Mouse (Mus musculus): ENCODE data around the gene Primpol. TPM values are rescaled to one million over a fixed set of nuclear protein-coding genes. Genes with fewer than 3 reads are reported as not detected.

Primpol gene
- polyA plus RNA-seq, 2 experiments = 10.1 to 16.8 TPM

DNA sequence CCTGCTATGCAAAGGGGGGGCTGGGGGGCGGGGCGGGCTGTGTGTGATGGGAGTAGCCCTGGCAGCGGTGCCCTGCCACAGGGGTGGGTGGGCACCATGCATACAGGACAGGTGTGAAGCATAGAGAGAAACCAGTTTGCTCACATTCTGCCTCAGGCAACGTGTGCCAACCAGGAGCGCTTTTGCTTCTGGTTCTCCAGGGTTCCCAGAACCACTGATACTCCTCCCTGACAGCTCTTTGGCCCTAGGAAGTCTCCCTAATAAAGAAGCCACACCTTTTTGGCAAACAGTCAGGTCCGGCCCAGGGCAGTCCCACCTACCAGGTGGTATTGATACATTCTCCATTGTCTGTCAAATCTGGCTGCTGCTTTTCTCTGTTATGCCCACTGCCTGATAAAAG is 73.3 kb downstream of the Primpol start:
- Histone ChIP-seq H3K4me2 (replicated peaks; ENCODE audit: low read depth, low read length, severe bottlenecking) (no peak overlapping the region), H3K27ac (replicated peaks; ENCODE audit: low read depth, low read length) (no peak overlapping the region), H3K27me3 (ENCODE audit: control insufficient read depth, insufficient read depth, low read length) (no peaks in the 10 kb centered on the region), H3K9me3 (ENCODE audit: control insufficient read depth, low read length) (no peaks in the 10 kb centered on the region), H3K36me3 (ENCODE audit: control insufficient read depth, insufficient read depth, low read length) (no peaks in the 10 kb centered on the region), H3K9ac (ENCODE audit: low read depth, low read length, severe bottlenecking) (no peak overlapping the region), H3K4me3 (replicated peaks; ENCODE audit: low read length) (no peak overlapping the region), H3K4me1 (ENCODE audit: control insufficient read depth, insufficient read depth, low read length) (peaks cover 13% of the 10 kb centered on the region)
- ATAC-seq (ENCODE audit: low FRiP score, low read depth) (no peak), DNase-seq (ENCODE audit: low spot score) (no peak)
- no peak for TF ChIP-seq POLR2A (IDR thresholded peaks at IDR 0.05; ENCODE audit: borderline replicate concordance, extremely low read depth, insufficient read depth, insufficient read length)
- WGBS = 66% methylated on average over 5 of the region's 6 CpGs

DNA sequence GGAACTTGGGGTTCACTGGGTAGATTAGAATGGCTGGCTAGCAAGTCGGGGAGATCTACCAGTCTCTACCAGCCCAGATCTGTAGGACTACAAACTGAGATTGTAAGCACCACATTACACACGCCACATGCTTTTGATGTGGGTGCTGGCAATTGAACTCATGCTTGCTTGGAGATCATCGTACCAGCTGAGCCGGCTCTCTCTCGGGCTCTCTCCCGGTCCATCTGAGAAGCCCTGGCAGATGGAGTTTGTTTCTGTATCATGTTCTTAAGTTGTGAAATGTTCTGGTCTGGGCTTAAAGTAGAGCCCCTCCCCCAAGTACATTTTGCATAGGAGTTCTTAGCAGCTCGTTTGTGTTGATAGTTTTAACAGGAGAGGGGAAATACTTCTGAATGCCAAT is 73.8 kb downstream of the Primpol start:
- DNase-seq (ENCODE audit: low spot score) (no peak), ATAC-seq (ENCODE audit: low FRiP score, low read depth) (no peak)
- WGBS = 64% methylated on average over 7 of the region's 7 CpGs
- no peaks in the 10 kb centered on the region for H3K9me3 ChIP-seq (ENCODE audit: control insufficient read depth, low read length)
- no peaks in the 10 kb centered on the region for H3K36me3 ChIP-seq (ENCODE audit: control insufficient read depth, insufficient read depth, low read length)
- no peak for TF ChIP-seq POLR2A (IDR thresholded peaks at IDR 0.05; ENCODE audit: borderline replicate concordance, extremely low read depth, insufficient read depth, insufficient read length)
- no peak overlapping the region for H3K4me2 ChIP-seq (replicated peaks; ENCODE audit: low read depth, low read length, severe bottlenecking)
- no peak overlapping the region for H3K27ac ChIP-seq (replicated peaks; ENCODE audit: low read depth, low read length)
- no peak overlapping the region for H3K9ac ChIP-seq (ENCODE audit: low read depth, low read length, severe bottlenecking)
- no peak overlapping the region for H3K4me3 ChIP-seq (replicated peaks; ENCODE audit: low read length)
- H3K4me1 ChIP-seq (ENCODE audit: control insufficient read depth, insufficient read depth, low read length) = peaks cover 13% of the 10 kb centered on the region
- H3K27me3 ChIP-seq (ENCODE audit: control insufficient read depth, insufficient read depth, low read length) = no peaks in the 10 kb centered on the region

DNA sequence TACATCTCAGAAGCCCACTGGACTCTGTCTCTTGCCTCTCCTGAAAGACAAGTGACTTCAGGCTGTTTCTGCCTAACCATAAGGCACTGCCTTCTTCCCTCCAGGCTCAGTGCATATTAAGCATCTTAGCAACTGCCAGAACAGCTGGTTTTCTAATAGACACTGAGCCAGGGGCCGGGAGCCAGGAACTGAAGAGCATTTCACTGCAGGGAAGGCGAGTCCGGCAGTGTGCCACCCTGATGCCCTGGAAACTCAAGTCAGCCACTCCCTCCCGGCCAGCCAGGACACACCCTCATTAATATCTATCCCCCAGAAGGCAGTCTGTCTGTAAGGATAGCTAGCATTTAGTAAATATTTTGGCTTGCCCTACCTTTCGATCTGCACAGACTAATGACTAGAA is 77.3 kb downstream of the Primpol start:
- Histone ChIP-seq H3K4me2 (replicated peaks; ENCODE audit: low read depth, low read length, severe bottlenecking) (no peak overlapping the region), H3K4me3 (replicated peaks; ENCODE audit: low read length) (no peak overlapping the region), H3K9ac (ENCODE audit: low read depth, low read length, severe bottlenecking) (no peak overlapping the region), H3K27ac (replicated peaks; ENCODE audit: low read depth, low read length) (peak overlapping the region; percentile 38; the same call in 1 of the 2 replicates), H3K9me3 (ENCODE audit: control insufficient read depth, low read length) (no peaks in the 10 kb centered on the region), H3K27me3 (ENCODE audit: control insufficient read depth, insufficient read depth, low read length) (no peaks in the 10 kb centered on the region), H3K4me1 (ENCODE audit: control insufficient read depth, insufficient read depth, low read length) (peaks cover 13% of the 10 kb centered on the region), H3K36me3 (ENCODE audit: control insufficient read depth, insufficient read depth, low read length) (no peaks in the 10 kb centered on the region)
- 34% methylated on average over 5 of the region's 5 CpGs for WGBS
- ATAC-seq (ENCODE audit: low FRiP score, low read depth) (peak; percentile 68), DNase-seq (ENCODE audit: low spot score) (peak; percentile 57)
- no peak for TF ChIP-seq POLR2A (IDR thresholded peaks at IDR 0.05; ENCODE audit: borderline replicate concordance, extremely low read depth, insufficient read depth, insufficient read length)

DNA sequence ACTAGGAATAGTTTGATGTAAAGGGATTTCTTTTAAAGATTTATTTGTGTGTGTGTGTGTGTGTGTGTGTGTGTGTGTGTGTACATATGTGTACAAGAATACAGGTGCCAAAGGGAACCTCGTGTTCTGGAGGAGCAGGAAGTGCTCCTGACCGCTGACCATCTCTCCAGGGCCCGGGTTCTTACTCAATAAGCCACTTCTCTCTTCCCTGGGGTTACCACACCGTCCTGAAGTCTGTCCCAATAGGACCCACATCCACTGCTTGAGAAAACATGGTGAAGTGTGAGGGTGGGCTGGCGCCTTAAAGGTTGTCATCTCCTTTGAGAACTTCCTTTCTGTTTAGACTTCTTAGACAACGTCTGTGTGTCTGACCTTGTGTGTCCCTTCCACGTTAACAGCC is 83.1 kb downstream of the Primpol start:
- Histone ChIP-seq H3K27me3 (ENCODE audit: control insufficient read depth, insufficient read depth, low read length) (no peaks in the 10 kb centered on the region), H3K4me3 (replicated peaks; ENCODE audit: low read length) (no peak overlapping the region), H3K9me3 (ENCODE audit: control insufficient read depth, low read length) (no peaks in the 10 kb centered on the region), H3K36me3 (ENCODE audit: control insufficient read depth, insufficient read depth, low read length) (peaks cover 8% of the 10 kb centered on the region), H3K4me2 (replicated peaks; ENCODE audit: low read depth, low read length, severe bottlenecking) (no peak overlapping the region), H3K4me1 (ENCODE audit: control insufficient read depth, insufficient read depth, low read length) (peaks cover 2% of the 10 kb centered on the region; the same call in 1 of the 2 replicates), H3K9ac (ENCODE audit: low read depth, low read length, severe bottlenecking) (no peak overlapping the region), H3K27ac (replicated peaks; ENCODE audit: low read depth, low read length) (no peak overlapping the region)
- 95% methylated on average over 7 of the region's 7 CpGs for WGBS
- no peak for ATAC-seq (ENCODE audit: low FRiP score, low read depth)
- TF ChIP-seq POLR2A (IDR thresholded peaks at IDR 0.05; ENCODE audit: borderline replicate concordance, extremely low read depth, insufficient read depth, insufficient read length) = no peak
- DNase-seq (ENCODE audit: low spot score) = no peak

DNA sequence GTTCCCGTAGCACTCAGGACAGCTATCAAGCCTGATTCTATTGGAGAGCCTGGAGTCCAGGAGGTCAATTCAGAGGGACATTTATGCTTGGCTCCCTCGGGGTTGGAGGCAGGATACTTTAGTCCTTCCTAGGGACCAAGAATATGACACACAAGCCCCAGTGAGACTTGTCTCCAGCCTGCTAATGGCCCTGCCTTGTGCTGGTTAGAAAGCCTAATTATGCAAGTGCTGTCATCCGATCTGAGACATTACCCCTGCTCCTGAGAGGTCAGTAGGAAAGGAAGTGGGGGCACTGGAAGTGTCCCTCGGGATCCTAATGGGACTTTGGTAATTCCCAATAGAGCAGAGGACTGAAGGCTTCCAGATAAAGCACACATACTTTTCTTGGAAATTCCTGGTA is 86.5 kb downstream of the Primpol start:
- H3K36me3 ChIP-seq (ENCODE audit: control insufficient read depth, insufficient read depth, low read length) = peaks cover 8% of the 10 kb centered on the region
- WGBS = 20% methylated on average over 4 of the region's 4 CpGs
- no peak overlapping the region for H3K9ac ChIP-seq (ENCODE audit: low read depth, low read length, severe bottlenecking)
- TF ChIP-seq POLR2A (IDR thresholded peaks at IDR 0.05; ENCODE audit: borderline replicate concordance, extremely low read depth, insufficient read depth, insufficient read length) = no peak
- ATAC-seq (ENCODE audit: low FRiP score, low read depth) (no peak), DNase-seq (ENCODE audit: low spot score) (no peak)
- H3K4me3 ChIP-seq (replicated peaks; ENCODE audit: low read length) = no peak overlapping the region
- H3K27ac ChIP-seq (replicated peaks; ENCODE audit: low read depth, low read length) = no peak overlapping the region
- no peak overlapping the region for H3K4me2 ChIP-seq (replicated peaks; ENCODE audit: low read depth, low read length, severe bottlenecking)
- H3K4me1 ChIP-seq (ENCODE audit: control insufficient read depth, insufficient read depth, low read length) = peaks cover 4% of the 10 kb centered on the region; the same call in 1 of the 2 replicates
- H3K27me3 ChIP-seq (ENCODE audit: control insufficient read depth, insufficient read depth, low read length) = no peaks in the 10 kb centered on the region
- no peaks in the 10 kb centered on the region for H3K9me3 ChIP-seq (ENCODE audit: control insufficient read depth, low read length)

DNA sequence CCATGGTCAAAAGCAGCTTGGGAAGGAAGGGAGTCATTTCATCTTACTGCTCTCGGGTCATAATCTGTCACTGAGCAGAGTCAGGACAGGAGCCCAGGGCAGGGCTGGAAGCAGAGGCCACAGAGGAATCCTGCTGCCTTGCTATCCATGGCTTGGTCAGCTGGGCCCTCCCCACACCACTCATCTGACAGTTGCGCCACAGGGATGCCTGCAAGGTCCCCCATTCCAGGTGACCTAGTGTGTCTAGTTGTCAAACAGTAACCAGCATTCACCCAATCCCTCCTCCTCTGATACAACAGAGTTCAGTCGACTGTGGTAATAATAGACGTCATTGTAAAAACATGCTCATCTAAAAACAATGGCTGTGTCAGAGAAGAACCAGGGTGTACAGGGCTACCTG is 87.5 kb downstream of the Primpol start:
- ATAC-seq (ENCODE audit: low FRiP score, low read depth) = no peak
- peaks cover 8% of the 10 kb centered on the region for H3K36me3 ChIP-seq (ENCODE audit: control insufficient read depth, insufficient read depth, low read length)
- H3K27me3 ChIP-seq (ENCODE audit: control insufficient read depth, insufficient read depth, low read length) = no peaks in the 10 kb centered on the region
- H3K9me3 ChIP-seq (ENCODE audit: control insufficient read depth, low read length) = no peaks in the 10 kb centered on the region
- DNase-seq (ENCODE audit: low spot score) = no peak
- H3K27ac ChIP-seq (replicated peaks; ENCODE audit: low read depth, low read length) = no peak overlapping the region
- no peak for TF ChIP-seq POLR2A (IDR thresholded peaks at IDR 0.05; ENCODE audit: borderline replicate concordance, extremely low read depth, insufficient read depth, insufficient read length)
- H3K4me1 ChIP-seq (ENCODE audit: control insufficient read depth, insufficient read depth, low read length) = peaks cover 4% of the 10 kb centered on the region; the same call in 1 of the 2 replicates
- no peak overlapping the region for H3K9ac ChIP-seq (ENCODE audit: low read depth, low read length, severe bottlenecking)
- H3K4me3 ChIP-seq (replicated peaks; ENCODE audit: low read length) = no peak overlapping the region
- no peak overlapping the region for H3K4me2 ChIP-seq (replicated peaks; ENCODE audit: low read depth, low read length, severe bottlenecking)
- WGBS = 83% methylated on average over 4 of the region's 4 CpGs

Measured in limb, embryonic 14.5 days (tissue).